Mouse (Mus musculus): ENCODE results near the gene Olfr6. TPM values are rescaled to one million over a fixed set of nuclear protein-coding genes. Genes with fewer than 3 reads are reported as not detected.
"Not testable (repeated sequence)": the region's sequence is repeated elsewhere in the genome, so short reads cannot be mapped to it uniquely, and the experiment has no call there.

Gene Olfr6
- not detected in 2 replicates for polyA plus RNA-seq (2014; fragmentation: Nextera tagmentation; extraction: Ambion mirVana)

GRCm38 (mm10) chr7:106963837-106964236, at the start of gene Olfr6:
Olfr6 (minus strand) TSS chr7:106963937.
- Histone ChIP-seq H3K4me1 (replicated peaks; ENCODE audit: control insufficient read depth, insufficient read depth, low read length) (no peaks in the 10 kb centered on the region), H3K9ac (ENCODE audit: low read length) (no peak within 1 kb of the TSS), H3K27me3 (ENCODE audit: control insufficient read depth, insufficient read depth, low read length) (no peaks in the 10 kb centered on the region), H3K9me3 (ENCODE audit: control insufficient read depth, low read length) (no peaks in the 10 kb centered on the region), H3K36me3 (ENCODE audit: control insufficient read depth, insufficient read depth, low read length) (no peaks in the 10 kb centered on the region), H3K4me3 (ENCODE audit: low read depth, low read length) (no peak within 1 kb of the TSS), H3K4me2 (ENCODE audit: low read depth, low read length, severe bottlenecking) (no peak within 1 kb of the TSS), H3K27ac (ENCODE audit: low read depth, low read length) (no peak within 1 kb of the TSS)
- no peak for DNase-seq (ENCODE audit: low spot score)
- ATAC-seq (replicated peaks; ENCODE audit: low FRiP score), result no peak
- 98% methylated on average over 1 of the region's 1 CpGs for WGBS

- WGBS, result 67% methylated on average over 1 of the region's 1 CpGs
- no peaks in the 10 kb centered on the region for H3K4me1 ChIP-seq (replicated peaks; ENCODE audit: control insufficient read depth, insufficient read depth, low read length)
- DNase-seq (ENCODE audit: low spot score) (no peak), ATAC-seq (replicated peaks; ENCODE audit: low FRiP score) (no peak)
- no peaks in the 10 kb centered on the region for H3K36me3 ChIP-seq (ENCODE audit: control insufficient read depth, insufficient read depth, low read length)
- H3K27me3 ChIP-seq (ENCODE audit: control insufficient read depth, insufficient read depth, low read length), result no peaks in the 10 kb centered on the region
- H3K27ac ChIP-seq (ENCODE audit: low read depth, low read length), result no peak within 1 kb of the TSS
- H3K9me3 ChIP-seq (ENCODE audit: control insufficient read depth, low read length), result no peaks in the 10 kb centered on the region
- H3K4me2 ChIP-seq (ENCODE audit: low read depth, low read length, severe bottlenecking), result no peak within 1 kb of the TSS
- no peak within 1 kb of the TSS for H3K4me3 ChIP-seq (ENCODE audit: low read depth, low read length)
- H3K9ac ChIP-seq (ENCODE audit: low read length), result no peak within 1 kb of the TSS
Observed at GRCm38 (mm10) chr7:107005972-107006371, 42.2 kb upstream of the Olfr6 start, which contains the start of gene Olfr2. Olfr2 (minus strand) TSS chr7:107006072.

GRCm38 (mm10) chr7:107004169-107004568, 40.4 kb upstream of the Olfr6 start:
- Histone ChIP-seq H3K9ac (ENCODE audit: low read length) (no peak overlapping the region), H3K9me3 (ENCODE audit: control insufficient read depth, low read length) (no peaks in the 10 kb centered on the region), H3K4me2 (ENCODE audit: low read depth, low read length, severe bottlenecking) (no peak overlapping the region), H3K36me3 (ENCODE audit: control insufficient read depth, insufficient read depth, low read length) (no peaks in the 10 kb centered on the region), H3K4me1 (replicated peaks; ENCODE audit: control insufficient read depth, insufficient read depth, low read length) (no peaks in the 10 kb centered on the region), H3K27me3 (ENCODE audit: control insufficient read depth, insufficient read depth, low read length) (no peaks in the 10 kb centered on the region), H3K27ac (ENCODE audit: low read depth, low read length) (no peak overlapping the region), H3K4me3 (ENCODE audit: low read depth, low read length) (no peak overlapping the region)
- WGBS, result 68% methylated on average over 3 of the region's 3 CpGs
- DNase-seq (ENCODE audit: low spot score), result no peak
- no peak for ATAC-seq (replicated peaks; ENCODE audit: low FRiP score)

- no peaks in the 10 kb centered on the region for H3K9me3 ChIP-seq (ENCODE audit: control insufficient read depth, low read length)
- H3K4me1 ChIP-seq (replicated peaks; ENCODE audit: control insufficient read depth, insufficient read depth, low read length), result no peaks in the 10 kb centered on the region
- no peak for ATAC-seq (replicated peaks; ENCODE audit: low FRiP score)
- DNase-seq (ENCODE audit: low spot score), result no peak
- 90% methylated on average over 7 of the region's 7 CpGs for WGBS
- no peaks in the 10 kb centered on the region for H3K36me3 ChIP-seq (ENCODE audit: control insufficient read depth, insufficient read depth, low read length)
- no peaks in the 10 kb centered on the region for H3K27me3 ChIP-seq (ENCODE audit: control insufficient read depth, insufficient read depth, low read length)
- H3K4me2 ChIP-seq (ENCODE audit: low read depth, low read length, severe bottlenecking), result no peak overlapping the region
- no peak overlapping the region for H3K9ac ChIP-seq (ENCODE audit: low read length)
- no peak overlapping the region for H3K27ac ChIP-seq (ENCODE audit: low read depth, low read length)
- no peak overlapping the region for H3K4me3 ChIP-seq (ENCODE audit: low read depth, low read length)
Observed at GRCm38 (mm10) chr7:107000798-107001197, 37.1 kb upstream of the Olfr6 start.

GRCm38 (mm10) chr7:106985236-106985635, 21.5 kb upstream of the Olfr6 start:
- no peak overlapping the region for H3K4me3 ChIP-seq (ENCODE audit: low read depth, low read length)
- no peak overlapping the region for H3K27ac ChIP-seq (ENCODE audit: low read depth, low read length)
- H3K9ac ChIP-seq (ENCODE audit: low read length), result no peak overlapping the region
- H3K9me3 ChIP-seq (ENCODE audit: control insufficient read depth, low read length), result no peaks in the 10 kb centered on the region
- H3K4me1 ChIP-seq (replicated peaks; ENCODE audit: control insufficient read depth, insufficient read depth, low read length), result no peaks in the 10 kb centered on the region
- H3K4me2 ChIP-seq (ENCODE audit: low read depth, low read length, severe bottlenecking), result no peak overlapping the region
- H3K27me3 ChIP-seq (ENCODE audit: control insufficient read depth, insufficient read depth, low read length), result no peaks in the 10 kb centered on the region
- no peak for ATAC-seq (replicated peaks; ENCODE audit: low FRiP score)
- no peak for DNase-seq (ENCODE audit: low spot score)
- WGBS, result 86% methylated on average over 3 of the region's 3 CpGs
- H3K36me3 ChIP-seq (ENCODE audit: control insufficient read depth, insufficient read depth, low read length), result no peaks in the 10 kb centered on the region

GRCm38 (mm10) chr7:106975353-106975752, 11.6 kb upstream of the Olfr6 start, which contains the start of gene Olfr711:
Olfr711 (minus strand) TSS chr7:106975453.
- WGBS, result 68% methylated on average over 1 of the region's 1 CpGs
- Histone ChIP-seq H3K36me3 (ENCODE audit: control insufficient read depth, insufficient read depth, low read length) (no peaks in the 10 kb centered on the region), H3K9me3 (ENCODE audit: control insufficient read depth, low read length) (no peaks in the 10 kb centered on the region), H3K27me3 (ENCODE audit: control insufficient read depth, insufficient read depth, low read length) (no peaks in the 10 kb centered on the region), H3K9ac (ENCODE audit: low read length) (no peak within 1 kb of the TSS), H3K4me3 (ENCODE audit: low read depth, low read length) (no peak within 1 kb of the TSS), H3K4me2 (ENCODE audit: low read depth, low read length, severe bottlenecking) (no peak within 1 kb of the TSS), H3K27ac (ENCODE audit: low read depth, low read length) (no peak within 1 kb of the TSS), H3K4me1 (replicated peaks; ENCODE audit: control insufficient read depth, insufficient read depth, low read length) (no peaks in the 10 kb centered on the region)
- ATAC-seq (replicated peaks; ENCODE audit: low FRiP score) (no peak), DNase-seq (ENCODE audit: low spot score) (no peak)

GRCm38 (mm10) chr7:106967503-106967902, 3.8 kb upstream of the Olfr6 start:
- not testable (repeated sequence) for H3K4me1 ChIP-seq (replicated peaks; ENCODE audit: control insufficient read depth, insufficient read depth, low read length); H3K4me3 ChIP-seq (ENCODE audit: low read depth, low read length); H3K27ac ChIP-seq (ENCODE audit: low read depth, low read length); H3K9ac ChIP-seq (ENCODE audit: low read length); H3K4me2 ChIP-seq (ENCODE audit: low read depth, low read length, severe bottlenecking); H3K27me3 ChIP-seq (ENCODE audit: control insufficient read depth, insufficient read depth, low read length); DNase-seq (ENCODE audit: low spot score); H3K9me3 ChIP-seq (ENCODE audit: control insufficient read depth, low read length); ATAC-seq (replicated peaks; ENCODE audit: low FRiP score); H3K36me3 ChIP-seq (ENCODE audit: control insufficient read depth, insufficient read depth, low read length)

- DNase-seq (ENCODE audit: low spot score) (no peak), ATAC-seq (replicated peaks; ENCODE audit: low FRiP score) (no peak)
- Histone ChIP-seq H3K27me3 (ENCODE audit: control insufficient read depth, insufficient read depth, low read length) (no peaks in the 10 kb centered on the region), H3K4me2 (ENCODE audit: low read depth, low read length, severe bottlenecking) (no peak within 1 kb of the TSS), H3K4me3 (ENCODE audit: low read depth, low read length) (no peak within 1 kb of the TSS), H3K27ac (ENCODE audit: low read depth, low read length) (no peak within 1 kb of the TSS), H3K4me1 (replicated peaks; ENCODE audit: control insufficient read depth, insufficient read depth, low read length) (no peaks in the 10 kb centered on the region), H3K9ac (ENCODE audit: low read length) (no peak within 1 kb of the TSS), H3K36me3 (ENCODE audit: control insufficient read depth, insufficient read depth, low read length) (no peaks in the 10 kb centered on the region), H3K9me3 (ENCODE audit: control insufficient read depth, low read length) (no peaks in the 10 kb centered on the region; the same call in 1 of the 2 replicates)
- WGBS, result 75% methylated on average over 3 of the region's 3 CpGs
Observed at GRCm38 (mm10) chr7:106948212-106948611, 15.5 kb downstream of the Olfr6 start, which contains the start of gene Olfr710. Olfr710 (minus strand) TSS chr7:106948312.

GRCm38 (mm10) chr7:106932119-106932518, 31.6 kb downstream of the Olfr6 start, which contains the start of gene Olfr709-ps1:
Olfr709-ps1 (minus strand) TSS chr7:106932219.
- H3K4me1 ChIP-seq (replicated peaks; ENCODE audit: control insufficient read depth, insufficient read depth, low read length), result no peaks in the 10 kb centered on the region
- no peak within 1 kb of the TSS for H3K9ac ChIP-seq (ENCODE audit: low read length)
- H3K27ac ChIP-seq (ENCODE audit: low read depth, low read length), result no peak within 1 kb of the TSS
- H3K36me3 ChIP-seq (ENCODE audit: control insufficient read depth, insufficient read depth, low read length), result no peaks in the 10 kb centered on the region
- DNase-seq (ENCODE audit: low spot score) (no peak), ATAC-seq (replicated peaks; ENCODE audit: low FRiP score) (no peak)
- H3K4me2 ChIP-seq (ENCODE audit: low read depth, low read length, severe bottlenecking), result no peak within 1 kb of the TSS
- H3K4me3 ChIP-seq (ENCODE audit: low read depth, low read length), result no peak within 1 kb of the TSS
- H3K27me3 ChIP-seq (ENCODE audit: control insufficient read depth, insufficient read depth, low read length), result no peaks in the 10 kb centered on the region
- H3K9me3 ChIP-seq (ENCODE audit: control insufficient read depth, low read length), result no peaks in the 10 kb centered on the region
